Mouse (Mus musculus) embryonic fibroblast, embryonic 13.5 days (primary cell): ENCODE measurements around the gene Tsga10ip.

Experiments
- CTCF ChIP-seq: IDR thresholded peaks from 2 replicates; pipeline ENCODE4 v1.5.1; 2011; ENCODE audit warnings: mild to moderate bottlenecking, control low read depth, low read length, moderate library complexity, borderline replicate concordance; ENCODE audit not compliant: insufficient read depth
- POLR2A ChIP-seq: IDR thresholded peaks from 2 replicates; pipeline ENCODE4 v1.6.1; 2011; ENCODE audit warnings: low read depth, mild to moderate bottlenecking, control low read depth, low read length, moderate library complexity

DNA sequence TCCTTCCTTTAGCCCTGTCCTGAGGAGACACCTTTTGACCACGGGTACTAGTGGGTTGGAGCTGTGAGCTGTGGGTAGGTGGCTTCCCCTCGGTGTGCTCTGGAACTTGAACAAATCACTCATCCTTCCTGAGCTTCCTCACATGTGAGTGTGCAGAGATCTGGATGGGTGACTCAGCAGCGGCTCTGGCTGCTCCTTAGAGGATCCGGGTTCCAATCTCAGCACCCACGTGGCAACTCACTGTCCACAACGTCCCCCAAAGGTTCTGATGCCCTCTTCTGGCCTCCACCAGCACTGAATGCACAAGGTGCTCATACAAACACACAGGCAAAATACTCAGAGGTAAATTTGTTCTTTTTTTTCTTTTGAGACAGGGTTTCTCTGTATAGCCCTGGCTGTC lies 49.4 kb upstream of the Tsga10ip start:
- TF ChIP-seq POLR2A (no peak), CTCF (no peak)
